Mouse (Mus musculus) frontal cortex, postnatal 36 days (tissue): ENCODE results near the gene Btn1a1.

ENCODE experiments used
- DNase-seq, 2 experiments: peaks; one replicate each; pipeline ENCODE4 v3.0.0; 2022; ENCODE audit warnings: low spot score in 2 of 2

Btn1a1 gene

GRCm38 (mm10) chr13:23437908-23438307, 27.8 kb downstream of the Btn1a1 start:
- peak; percentile 96 to 98 for DNase-seq

- no peak for DNase-seq
These were observed 28.6 kb downstream of the Btn1a1 start for GRCm38 (mm10) chr13:23436861-23437822.

- peak in 1 of 2 experiments; percentile 76 for DNase-seq
These were observed 29.5 kb downstream of the Btn1a1 start for GRCm38 (mm10) chr13:23436231-23436661.

- DNase-seq: no peak
These were observed 30.0 kb downstream of the Btn1a1 start for GRCm38 (mm10) chr13:23435676-23436075.

GRCm38 (mm10) chr13:23435241-23435640, 30.5 kb downstream of the Btn1a1 start:
- DNase-seq: no peak

- no peak for DNase-seq
These were observed 31.3 kb downstream of the Btn1a1 start for GRCm38 (mm10) chr13:23434426-23434825.

DNA sequence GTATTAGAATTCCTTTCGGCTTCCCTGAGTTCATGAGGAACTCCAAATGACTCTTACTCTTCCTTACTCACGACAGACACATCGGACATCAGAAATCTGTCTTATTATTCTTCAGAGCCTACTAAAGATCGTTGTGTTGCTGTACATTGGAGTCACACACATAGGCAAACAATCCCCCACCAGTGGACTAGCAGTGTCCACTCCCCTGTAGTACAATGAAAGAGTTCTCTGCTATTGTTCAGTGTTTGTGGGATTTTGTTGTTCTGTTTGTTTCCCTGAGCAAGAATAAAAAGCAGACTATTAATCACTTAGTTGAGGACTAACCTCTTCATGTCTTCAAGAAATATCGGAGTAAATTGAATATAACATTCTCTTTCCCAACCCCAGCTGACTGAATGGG, 31.9 kb downstream of the Btn1a1 start:
- no peak for DNase-seq

- no peak for DNase-seq
These were observed 32.5 kb downstream of the Btn1a1 start for GRCm38 (mm10) chr13:23433206-23433605.

GRCm38 (mm10) chr13:23432562-23433201, 33.0 kb downstream of the Btn1a1 start:
- peak; percentile 95 to 98 for DNase-seq

- DNase-seq: peak; percentile 86 to 92
These were observed 34.3 kb downstream of the Btn1a1 start for GRCm38 (mm10) chr13:23431351-23431771.

- DNase-seq: peak; percentile 76 to 85
These were observed 35.0 kb downstream of the Btn1a1 start for GRCm38 (mm10) chr13:23430734-23431133.

GRCm38 (mm10) chr13:23429771-23430380, 35.8 kb downstream of the Btn1a1 start:
- no peak for DNase-seq

DNA sequence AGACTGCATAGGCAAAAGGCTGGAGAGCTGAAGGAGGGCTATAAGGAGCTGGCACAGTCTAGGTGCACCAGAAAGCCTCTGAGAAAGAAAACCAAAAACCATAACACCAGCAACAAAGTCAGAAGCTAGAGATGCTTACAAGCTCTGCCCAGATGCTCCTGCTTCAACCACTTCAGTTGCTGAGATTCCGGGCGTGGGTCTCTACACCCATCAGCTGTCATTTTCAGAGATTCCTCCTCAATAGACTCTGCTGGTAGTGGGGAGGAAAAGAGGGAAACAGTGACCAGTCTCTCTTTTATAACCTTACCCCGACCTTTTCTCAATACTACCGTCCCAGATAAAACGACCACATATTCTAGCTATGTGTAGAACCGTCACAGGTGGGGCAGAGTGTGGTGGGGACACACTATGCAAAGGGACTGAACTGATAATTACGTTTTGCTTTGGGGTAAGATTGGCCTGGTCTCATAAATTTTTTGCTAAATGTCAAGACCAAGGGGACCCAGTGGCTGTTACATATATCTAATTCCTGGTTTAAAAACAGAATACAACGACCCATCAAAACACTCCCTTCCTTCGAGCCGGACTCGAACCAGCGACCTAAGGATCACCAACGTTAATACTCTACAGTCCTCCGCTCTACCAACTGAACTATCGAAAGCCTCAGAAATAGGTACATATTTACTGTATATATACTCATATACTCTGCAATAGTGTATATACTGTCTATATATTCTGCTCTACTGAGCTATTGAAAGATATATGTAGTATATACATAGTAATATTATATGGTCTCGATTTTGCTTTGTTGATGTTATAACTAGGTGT, 37.3 kb downstream of the Btn1a1 start:
- no peak for DNase-seq

DNA sequence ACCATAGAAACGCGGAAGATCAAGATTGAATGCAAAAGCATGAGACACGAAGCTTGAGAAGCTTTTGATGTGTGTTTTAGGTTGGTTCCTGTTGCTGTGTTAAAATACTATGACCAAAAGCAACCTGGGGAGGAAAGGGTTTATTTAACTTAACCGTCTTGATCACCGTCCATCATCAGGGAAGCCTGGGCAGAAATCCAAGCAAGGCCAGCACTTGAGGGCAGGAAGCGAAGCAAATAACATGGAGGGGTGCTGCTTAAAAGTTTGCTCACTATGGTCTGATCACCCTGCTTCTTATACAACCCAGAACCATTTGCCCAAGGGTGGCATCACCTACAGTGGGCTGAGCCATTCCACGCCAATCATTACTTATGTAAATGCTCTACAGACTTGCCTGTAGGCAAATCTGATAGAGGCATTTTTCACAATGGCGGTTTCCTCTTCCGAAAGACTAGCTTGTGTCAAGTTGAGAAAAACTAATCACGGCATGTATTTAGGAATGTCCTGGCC, 38.2 kb downstream of the Btn1a1 start:
- DNase-seq: no peak

GRCm38 (mm10) chr13:23426922-23427321, 38.8 kb downstream of the Btn1a1 start:
- DNase-seq: peak in 1 of 2 experiments; percentile 50

- peak in 1 of 2 experiments; percentile 74 for DNase-seq
These were observed 39.4 kb downstream of the Btn1a1 start for GRCm38 (mm10) chr13:23426335-23426734.

DNA sequence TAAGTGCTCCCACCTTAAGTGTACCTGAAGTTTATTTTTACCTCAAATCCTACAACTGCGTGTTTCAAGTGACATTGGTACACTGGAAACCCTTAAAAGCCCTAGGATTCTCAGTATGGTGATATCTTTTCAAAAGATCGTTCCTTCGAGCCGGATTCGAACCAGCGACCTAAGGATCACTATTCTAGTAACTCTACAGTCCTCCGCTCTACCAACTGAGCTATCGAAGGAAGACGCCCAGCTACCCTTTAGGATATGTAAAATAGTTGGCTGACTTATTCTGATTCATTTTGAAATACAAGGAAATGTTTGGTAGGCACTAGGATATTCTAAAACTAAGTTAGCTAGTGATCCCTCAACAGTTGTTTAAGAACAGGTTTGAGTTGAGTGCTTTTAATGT, 40.2 kb downstream of the Btn1a1 start:
- DNase-seq: peak; percentile 79 to 86

DNA sequence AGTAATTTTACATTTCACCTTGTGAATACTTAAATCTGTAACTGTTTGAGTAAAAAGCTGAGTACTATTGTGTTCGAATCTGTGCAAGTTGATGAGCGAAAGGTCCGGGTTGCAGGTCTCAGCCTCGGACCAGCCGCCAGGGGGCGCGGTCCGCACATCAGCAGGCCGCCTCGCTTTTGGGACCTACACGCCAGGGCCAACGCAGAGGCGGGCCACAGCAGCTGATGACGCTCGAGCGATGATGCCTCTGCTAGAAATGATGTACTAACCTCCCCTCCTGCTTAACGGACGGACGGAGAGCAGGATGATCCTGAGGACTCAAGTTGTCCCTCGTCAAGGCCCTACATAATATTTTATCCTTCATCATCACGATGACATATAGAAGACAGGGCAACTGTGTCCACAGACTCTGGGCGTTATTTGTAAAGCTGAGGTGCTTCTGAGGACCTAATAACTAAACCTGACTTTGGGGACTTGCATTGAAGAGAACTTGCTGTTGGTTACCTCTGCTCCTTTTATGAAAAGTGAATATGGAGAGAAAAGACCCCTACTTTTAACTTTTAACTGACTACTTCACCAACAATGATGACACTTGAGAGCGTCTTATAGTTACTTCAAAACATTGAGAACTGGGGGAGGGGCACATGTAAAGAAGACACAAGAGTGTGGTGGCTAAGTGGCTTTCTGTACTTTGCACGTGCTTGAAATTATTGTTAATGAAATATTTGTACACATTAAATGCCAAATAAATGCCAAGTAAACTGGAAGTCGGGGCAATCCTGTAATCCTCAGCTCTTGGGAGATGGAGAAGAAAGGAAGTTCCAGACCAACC, 41.0 kb downstream of the Btn1a1 start:
- peak; percentile 81 to 91 for DNase-seq

DNA sequence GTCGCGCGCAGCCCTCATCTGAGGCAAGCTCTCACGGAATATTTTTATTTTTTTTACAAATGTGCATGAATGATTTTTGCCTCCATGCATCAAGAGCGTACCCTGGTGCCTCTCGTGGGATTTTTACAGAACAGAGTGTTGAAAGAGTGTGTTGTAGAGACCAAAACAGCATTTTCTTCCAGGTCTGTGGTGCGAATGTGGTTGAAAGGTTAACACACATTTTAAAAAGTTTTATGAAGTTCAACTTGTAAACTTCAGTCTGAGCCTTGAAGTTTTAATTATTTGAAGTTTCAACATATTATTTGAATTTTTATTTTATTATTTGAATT, 41.7 kb downstream of the Btn1a1 start:
- no peak for DNase-seq

DNA sequence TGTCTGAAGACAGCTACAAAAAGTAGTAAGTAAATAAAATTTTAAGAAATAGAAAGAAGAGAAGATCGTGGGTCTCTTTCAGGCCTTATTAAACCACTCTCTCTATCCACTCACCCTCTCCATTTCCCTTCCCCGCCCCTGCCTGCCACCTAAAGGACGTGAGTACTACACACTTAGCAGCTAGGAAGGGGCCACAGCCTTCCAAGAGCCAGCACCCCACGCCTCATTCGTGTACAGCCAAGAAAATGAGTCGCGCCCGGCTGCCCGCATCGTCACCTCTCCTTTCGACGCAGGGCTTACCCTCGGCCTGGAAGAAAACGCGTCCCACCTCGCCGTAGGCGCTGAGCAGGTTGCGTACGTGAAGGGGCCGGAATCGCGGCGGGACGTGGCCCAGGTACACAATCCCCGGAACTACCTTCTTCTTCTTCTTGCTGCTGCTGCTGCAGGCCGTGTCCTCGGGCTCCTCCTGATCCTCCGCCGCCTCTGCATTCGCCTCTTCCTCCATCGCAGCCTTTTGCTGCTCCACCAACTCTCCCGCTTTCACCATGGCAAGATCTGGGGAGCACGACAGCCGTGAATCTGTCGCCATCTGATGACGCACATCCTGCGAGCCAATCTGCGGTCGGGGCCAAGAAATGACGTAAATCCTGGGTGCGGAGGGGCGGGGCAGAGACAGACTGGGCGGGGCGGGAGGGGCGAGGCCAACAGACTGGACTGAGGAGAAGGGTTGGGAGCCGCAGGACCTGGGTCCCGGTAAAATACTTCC, 42.2 kb downstream of the Btn1a1 start, which contains the start of gene Abt1:
TSS of gene Abt1 (minus strand) at position 581 of the 766 bp plus-strand sequence.
- DNase-seq: peak; percentile 96 to 97
